Mouse (Mus musculus): ENCODE measurements around the gene Bmp5. TPM values are rescaled to one million over a fixed set of nuclear protein-coding genes. Genes with fewer than 3 reads are reported as not detected.

Gene Bmp5
- polyA plus RNA-seq, 1 experiment, result 3.6 TPM

GRCm38 (mm10) chr9:75901219-75901618 is 126.1 kb downstream of the Bmp5 start:
- no peak for TF ChIP-seq CTCF (IDR thresholded peaks at IDR 0.05; ENCODE audit: borderline replicate concordance, extremely low read depth, insufficient read depth, insufficient read length)
- no peak for TF ChIP-seq POLR2A (IDR thresholded peaks at IDR 0.05; ENCODE audit: borderline replicate concordance, extremely low read depth, insufficient read depth, insufficient read length, poor library complexity, severe bottlenecking)
- peak; percentile 45 for DNase-seq (ENCODE audit: low read depth)

GRCm38 (mm10) chr9:75905497-75905896 is 130.3 kb downstream of the Bmp5 start:
- TF ChIP-seq POLR2A (IDR thresholded peaks at IDR 0.05; ENCODE audit: borderline replicate concordance, extremely low read depth, insufficient read depth, insufficient read length, poor library complexity, severe bottlenecking) (no peak), CTCF (IDR thresholded peaks at IDR 0.05; ENCODE audit: borderline replicate concordance, extremely low read depth, insufficient read depth, insufficient read length) (peak; percentile 32; the same call in 1 of the 2 replicates)
- DNase-seq (ENCODE audit: low read depth), result peak; percentile 17

- DNase-seq (ENCODE audit: low read depth), result peak; percentile 65
- no peak for TF ChIP-seq POLR2A (IDR thresholded peaks at IDR 0.05; ENCODE audit: borderline replicate concordance, extremely low read depth, insufficient read depth, insufficient read length, poor library complexity, severe bottlenecking)
- no peak for TF ChIP-seq CTCF (IDR thresholded peaks at IDR 0.05; ENCODE audit: borderline replicate concordance, extremely low read depth, insufficient read depth, insufficient read length)
These were observed 135.1 kb downstream of the Bmp5 start for GRCm38 (mm10) chr9:75910112-75910799.

GRCm38 (mm10) chr9:75911542-75911941 is 136.4 kb downstream of the Bmp5 start:
- no peak for DNase-seq (ENCODE audit: low read depth)
- TF ChIP-seq CTCF (IDR thresholded peaks at IDR 0.05; ENCODE audit: borderline replicate concordance, extremely low read depth, insufficient read depth, insufficient read length) (no peak), POLR2A (IDR thresholded peaks at IDR 0.05; ENCODE audit: borderline replicate concordance, extremely low read depth, insufficient read depth, insufficient read length, poor library complexity, severe bottlenecking) (no peak)

- TF ChIP-seq CTCF (IDR thresholded peaks at IDR 0.05; ENCODE audit: borderline replicate concordance, extremely low read depth, insufficient read depth, insufficient read length), result no peak
- no peak for DNase-seq (ENCODE audit: low read depth)
These were observed 140.9 kb downstream of the Bmp5 start for GRCm38 (mm10) chr9:75916027-75916426.

- no peak for TF ChIP-seq CTCF (IDR thresholded peaks at IDR 0.05; ENCODE audit: borderline replicate concordance, extremely low read depth, insufficient read depth, insufficient read length)
- DNase-seq (ENCODE audit: low read depth), result peak; percentile 10
These were observed 152.2 kb downstream of the Bmp5 start for GRCm38 (mm10) chr9:75927196-75927880.

- TF ChIP-seq POLR2A (IDR thresholded peaks at IDR 0.05; ENCODE audit: borderline replicate concordance, extremely low read depth, insufficient read depth, insufficient read length, poor library complexity, severe bottlenecking) (no peak), CTCF (IDR thresholded peaks at IDR 0.05; ENCODE audit: borderline replicate concordance, extremely low read depth, insufficient read depth, insufficient read length) (no peak)
- DNase-seq (ENCODE audit: low read depth), result no peak
These were observed 152.9 kb downstream of the Bmp5 start for GRCm38 (mm10) chr9:75928068-75928467.

GRCm38 (mm10) chr9:75944663-75945062 is 169.5 kb downstream of the Bmp5 start:
- DNase-seq (ENCODE audit: low read depth), result no peak

More at GRCm38 (mm10) chr9:75944663-75945062, 169.5 kb downstream of the Bmp5 start:
- TF ChIP-seq CTCF (IDR thresholded peaks at IDR 0.05; ENCODE audit: borderline replicate concordance, extremely low read depth, insufficient read depth, insufficient read length) (no peak), POLR2A (IDR thresholded peaks at IDR 0.05; ENCODE audit: borderline replicate concordance, extremely low read depth, insufficient read depth, insufficient read length, poor library complexity, severe bottlenecking) (no peak)

Other genes starting within 250 kb of the Bmp5 start
- 58.9 and 60.9 TPM in 2 replicates for gene Tmod3, start 215.7 kb upstream of the Bmp5 start, polyA plus RNA-seq (2012; rRNA removed)
- 51.1 and 74.5 TPM in 2 replicates for gene Tmod2, start 164.0 kb upstream of the Bmp5 start, polyA plus RNA-seq (2012; rRNA removed)
- 19.5 and 22.2 TPM in 2 replicates for gene Lysmd2, start 149.6 kb upstream of the Bmp5 start, polyA plus RNA-seq (2012; rRNA removed)
- gene Scg3, start 91.3 kb upstream of the Bmp5 start, polyA plus RNA-seq (2012; rRNA removed), result 74.6 and 96.1 TPM in 2 replicates
- gene Hmgcll1, start 239.5 kb downstream of the Bmp5 start, polyA plus RNA-seq (2012; rRNA removed), result 13.0 and 16.4 TPM in 2 replicates

Data from brain, embryonic 14.5 days (tissue).